Mouse (Mus musculus) heart, postnatal 0 days (tissue): Measurements from ENCODE around the gene Tapbpl.

Source experiments
- CTCF ChIP-seq: IDR thresholded peaks from 2 replicates; pipeline ENCODE4 v1.5.1; 2016; ENCODE audit warnings: antibody characterized with exemption, control low read depth, low read depth
- EP300 ChIP-seq: IDR thresholded peaks from 2 replicates; pipeline ENCODE4 v1.6.1; 2016; ENCODE audit warnings: antibody characterized with exemption, low read depth

GRCm38 (mm10) chr6:125232516-125232915, 856 bp upstream of the Tapbpl start:
- TF ChIP-seq CTCF (no peak), EP300 (no peak)
